Mouse (Mus musculus) cerebellum, adult 8-10 months (tissue): Measurements from ENCODE around the gene Hlcs.
A peak's percentile ranks its signal among the peaks of the same experiment; 100 is the strongest.

ENCODE experiments used
- DNase-seq: peaks from one replicate; pipeline ENCODE4 v3.0.0; 2022

The Hlcs gene

GRCm38 (mm10) chr16:94241126-94241525 lies 72.2 kb downstream of the Hlcs start:
- DNase-seq: no peak

- DNase-seq: no peak
Observed at GRCm38 (mm10) chr16:94240190-94240589, 73.2 kb downstream of the Hlcs start.

GRCm38 (mm10) chr16:94239567-94239966 lies 73.8 kb downstream of the Hlcs start:
- DNase-seq: no peak

- DNase-seq: no peak
Observed at GRCm38 (mm10) chr16:94239146-94239545, 74.2 kb downstream of the Hlcs start.

- DNase-seq: no peak
Observed at GRCm38 (mm10) chr16:94237130-94237484, 76.3 kb downstream of the Hlcs start.

GRCm38 (mm10) chr16:94236226-94237129 lies 76.9 kb downstream of the Hlcs start:
- DNase-seq: no peak

GRCm38 (mm10) chr16:94235718-94236117 lies 77.7 kb downstream of the Hlcs start:
- no peak for DNase-seq

GRCm38 (mm10) chr16:94234202-94234601 lies 79.2 kb downstream of the Hlcs start:
- DNase-seq: no peak

- no peak for DNase-seq
Observed at GRCm38 (mm10) chr16:94230909-94231575, 82.3 kb downstream of the Hlcs start.

- no peak for DNase-seq
Observed at GRCm38 (mm10) chr16:94230499-94230898, 82.9 kb downstream of the Hlcs start.

GRCm38 (mm10) chr16:94229890-94230289 lies 83.5 kb downstream of the Hlcs start:
- DNase-seq: no peak

GRCm38 (mm10) chr16:94228858-94229555 lies 84.4 kb downstream of the Hlcs start:
- no peak for DNase-seq

GRCm38 (mm10) chr16:94227328-94228018 lies 85.9 kb downstream of the Hlcs start:
- DNase-seq: peak; percentile 60

GRCm38 (mm10) chr16:94223363-94223720 lies 90.0 kb downstream of the Hlcs start:
- no peak for DNase-seq

- DNase-seq: no peak
Observed at GRCm38 (mm10) chr16:94222646-94223362, 90.6 kb downstream of the Hlcs start.

GRCm38 (mm10) chr16:94210689-94211357 lies 102.5 kb downstream of the Hlcs start:
- no peak for DNase-seq

- no peak for DNase-seq
Observed at GRCm38 (mm10) chr16:94209626-94210025, 103.7 kb downstream of the Hlcs start.

GRCm38 (mm10) chr16:94208826-94209225 lies 104.5 kb downstream of the Hlcs start:
- DNase-seq: no peak

GRCm38 (mm10) chr16:94208152-94208551 lies 105.2 kb downstream of the Hlcs start:
- no peak for DNase-seq

- no peak for DNase-seq
Observed at GRCm38 (mm10) chr16:94205528-94206484, 107.6 kb downstream of the Hlcs start.

GRCm38 (mm10) chr16:94201387-94201786 lies 112.0 kb downstream of the Hlcs start:
- DNase-seq: no peak
